Mouse (Mus musculus): ENCODE measurements around the gene Kazald1. TPM values are rescaled to one million over a fixed set of nuclear protein-coding genes. Genes with fewer than 3 reads are reported as not detected.
A peak's percentile ranks its signal among the peaks of the same experiment; 100 is the strongest.

Kazald1 gene
- polyA plus RNA-seq, 2 experiments: 0.15 to 0.29 TPM

DNA sequence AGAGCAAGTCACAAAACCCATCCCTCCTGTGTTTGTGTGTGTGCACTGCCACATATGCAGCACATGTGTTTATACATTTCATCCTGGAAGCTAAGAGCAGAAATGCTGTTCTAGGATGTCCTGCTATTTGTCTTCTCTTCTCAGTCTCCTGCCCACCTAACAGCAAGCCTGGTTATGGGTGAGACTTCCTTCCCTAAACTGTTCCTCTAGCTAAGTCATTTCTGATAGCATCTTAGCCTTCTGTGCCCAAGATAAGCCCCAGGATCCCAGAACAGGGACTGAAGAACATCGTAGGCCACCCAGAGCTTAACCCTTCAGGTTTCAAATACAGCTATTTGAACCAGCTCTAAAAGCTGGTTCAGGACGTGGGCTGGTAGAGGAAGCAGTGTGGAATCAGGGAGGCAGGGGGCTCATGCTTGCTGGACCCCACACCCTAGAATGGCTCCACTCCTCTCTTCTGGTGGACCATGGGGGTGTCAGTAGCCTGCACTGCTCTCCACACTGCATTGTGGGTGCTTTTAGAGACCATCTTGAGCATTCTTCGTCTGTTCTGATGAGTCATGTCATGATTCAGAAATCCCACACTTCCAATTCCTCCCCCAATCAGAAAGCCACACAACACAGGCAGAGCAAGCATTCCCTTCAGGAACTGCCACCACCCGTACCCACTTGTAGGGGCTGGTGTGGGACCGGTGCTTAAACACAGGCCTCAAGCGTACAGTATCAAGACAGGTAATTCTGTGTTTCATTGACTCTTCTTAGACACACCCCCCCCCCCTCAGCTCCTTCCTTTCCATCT, 19.9 kb upstream of the Kazald1 start:
- no peak overlapping the region for H3K9ac ChIP-seq (replicated peaks)
- no peak for ATAC-seq (ENCODE audit: insufficient read depth)
- H3K4me2 ChIP-seq (ENCODE audit: low read depth): no peak overlapping the region
- no peak overlapping the region for H3K4me3 ChIP-seq (ENCODE audit: insufficient read depth in 1 of 2, low read depth in 2 of 2, low read length in 2 of 2)
- TF ChIP-seq EP300 (IDR thresholded peaks at IDR 0.05; ENCODE audit: low read depth): no peak
- no peak for TF ChIP-seq CTCF (IDR thresholded peaks at IDR 0.05; ENCODE audit: low read depth)
- H3K27ac ChIP-seq: no peak overlapping the region
- H3K27me3 ChIP-seq (ENCODE audit: control insufficient read depth, insufficient read depth, low read length): no peaks in the 10 kb centered on the region
- no peak for DNase-seq (ENCODE audit: low read depth in 3 of 3, low spot score in 3 of 3)
- WGBS (ENCODE audit: insufficient replicate concordance): 42% methylated on average over 6 of the region's 6 CpGs
- peaks cover 15 to 22% of the 10 kb centered on the region in 2 experiments for H3K4me1 ChIP-seq (replicated peaks; ENCODE audit: control insufficient read depth in 2 of 2, insufficient read depth in 2 of 2, low read length in 1 of 2)
- no peaks in the 10 kb centered on the region for H3K9me3 ChIP-seq (ENCODE audit: control insufficient read depth, low read length)
- no peaks in the 10 kb centered on the region for H3K36me3 ChIP-seq (replicated peaks; ENCODE audit: control insufficient read depth, insufficient read depth, low read depth)

DNA sequence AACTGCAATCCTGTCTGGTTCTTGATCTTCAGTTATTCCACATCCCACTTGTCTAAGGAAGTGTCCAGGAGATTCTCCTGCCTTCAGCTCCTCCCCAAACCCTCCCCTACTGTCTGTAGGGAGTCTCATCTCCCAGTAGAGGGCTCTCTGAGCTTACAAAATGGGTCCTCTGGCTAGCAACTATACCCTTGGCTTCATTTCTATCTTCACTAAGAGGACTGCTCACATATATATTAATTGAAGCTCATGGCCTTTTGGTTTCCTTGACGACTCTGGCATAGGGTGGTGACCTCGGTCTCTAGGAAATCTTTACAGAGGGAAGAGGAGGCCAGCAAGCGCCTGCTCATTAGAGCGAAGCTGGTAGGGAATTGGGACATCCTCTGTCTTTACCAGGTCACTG, 18.7 kb upstream of the Kazald1 start:
- Histone ChIP-seq H3K4me1 (replicated peaks; ENCODE audit: control insufficient read depth in 2 of 2, insufficient read depth in 2 of 2, low read length in 1 of 2) (peaks cover 18 to 27% of the 10 kb centered on the region in 2 experiments), H3K36me3 (replicated peaks; ENCODE audit: control insufficient read depth, insufficient read depth, low read depth) (no peaks in the 10 kb centered on the region), H3K9me3 (ENCODE audit: control insufficient read depth, low read length) (no peaks in the 10 kb centered on the region), H3K4me2 (ENCODE audit: low read depth) (no peak overlapping the region), H3K27ac (no peak overlapping the region), H3K4me3 (ENCODE audit: insufficient read depth in 1 of 2, low read depth in 2 of 2, low read length in 2 of 2) (no peak overlapping the region), H3K27me3 (ENCODE audit: control insufficient read depth, insufficient read depth, low read length) (no peaks in the 10 kb centered on the region), H3K9ac (replicated peaks) (no peak overlapping the region)
- ATAC-seq (ENCODE audit: insufficient read depth) (no peak), DNase-seq (ENCODE audit: low read depth in 3 of 3, low spot score in 3 of 3) (no peak)
- 34% methylated on average over 4 of the region's 4 CpGs for WGBS (ENCODE audit: insufficient replicate concordance)
- TF ChIP-seq EP300 (IDR thresholded peaks at IDR 0.05; ENCODE audit: low read depth) (no peak), CTCF (IDR thresholded peaks at IDR 0.05; ENCODE audit: low read depth) (peak; percentile 72)

DNA sequence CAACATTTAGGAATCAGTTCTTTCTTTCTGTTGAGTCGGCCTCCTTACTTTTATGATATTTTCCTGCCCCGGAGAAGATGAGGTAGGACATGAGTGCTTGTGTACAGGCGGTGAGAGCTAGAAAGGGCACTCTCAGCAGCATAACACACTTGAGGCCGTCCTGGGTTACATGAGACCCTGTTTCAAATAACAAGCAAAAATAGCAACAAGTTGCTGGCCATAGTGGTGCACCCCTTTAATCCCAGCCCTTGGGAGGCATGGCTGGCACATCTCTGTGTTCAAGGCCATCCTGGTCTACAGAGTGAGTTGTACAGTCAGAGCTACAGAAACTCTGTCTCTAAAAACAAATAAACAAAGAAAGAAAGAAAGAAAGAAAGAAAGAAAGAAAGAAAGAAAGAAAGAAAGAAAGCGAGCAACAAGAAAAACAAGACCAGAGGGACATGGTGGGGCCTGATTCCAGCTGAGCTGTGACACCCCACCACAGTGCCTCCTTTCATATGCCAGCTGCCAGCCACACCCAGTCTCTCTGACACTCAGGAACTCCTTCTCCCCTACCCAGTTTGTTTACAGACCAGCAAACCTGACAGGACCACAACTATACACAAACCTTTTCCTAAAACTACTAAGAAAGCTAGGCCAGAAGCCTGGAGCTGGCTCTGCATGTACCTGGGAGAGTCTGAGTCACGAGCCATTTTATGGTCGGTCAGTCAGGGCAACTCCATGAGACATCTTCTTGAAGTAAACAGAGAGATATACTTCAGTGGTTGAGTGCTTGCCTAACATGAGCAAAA, 17.9 kb upstream of the Kazald1 start:
- Histone ChIP-seq H3K27ac (peak overlapping the region; percentile 70), H3K4me3 (ENCODE audit: insufficient read depth in 1 of 2, low read depth in 2 of 2, low read length in 2 of 2) (peak overlapping the region in 1 of 2 experiments; percentile 74; a peak in 2 of 4 replicates), H3K36me3 (replicated peaks; ENCODE audit: control insufficient read depth, insufficient read depth, low read depth) (no peaks in the 10 kb centered on the region), H3K27me3 (ENCODE audit: control insufficient read depth, insufficient read depth, low read length) (no peaks in the 10 kb centered on the region), H3K9me3 (ENCODE audit: control insufficient read depth, low read length) (no peaks in the 10 kb centered on the region), H3K4me1 (replicated peaks; ENCODE audit: control insufficient read depth in 2 of 2, insufficient read depth in 2 of 2, low read length in 1 of 2) (peaks cover 18 to 27% of the 10 kb centered on the region in 2 experiments), H3K4me2 (ENCODE audit: low read depth) (peak overlapping the region; percentile 92), H3K9ac (replicated peaks) (peak overlapping the region; percentile 20; the same call in 1 of the 2 replicates)
- 62% methylated on average over 7 of the region's 7 CpGs for WGBS (ENCODE audit: insufficient replicate concordance)
- TF ChIP-seq CTCF (IDR thresholded peaks at IDR 0.05; ENCODE audit: low read depth): no peak
- TF ChIP-seq EP300 (IDR thresholded peaks at IDR 0.05; ENCODE audit: low read depth): no peak
- ATAC-seq (ENCODE audit: insufficient read depth): no peak
- DNase-seq (ENCODE audit: low read depth in 3 of 3, low spot score in 3 of 3): no peak

DNA sequence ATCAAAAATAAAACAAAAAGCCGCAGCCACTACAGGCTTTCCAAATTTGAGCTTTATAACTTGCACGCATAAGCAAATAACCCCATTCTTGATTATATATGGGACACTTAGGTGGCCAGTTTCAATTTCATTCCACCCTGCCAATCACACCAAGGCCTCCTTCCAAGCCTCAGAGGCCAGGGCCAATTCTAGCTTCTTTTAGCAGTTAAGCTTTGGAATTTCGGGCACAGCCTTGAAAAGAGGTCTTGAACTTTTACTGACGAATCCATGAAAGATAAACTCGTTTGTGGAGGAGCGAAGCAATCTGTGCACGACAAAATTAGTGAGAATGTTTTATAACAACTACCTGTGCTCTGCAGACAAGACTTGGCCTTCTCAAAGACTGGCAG, 17.3 kb upstream of the Kazald1 start:
- H3K4me3 ChIP-seq (ENCODE audit: insufficient read depth in 1 of 2, low read depth in 2 of 2, low read length in 2 of 2): peak overlapping the region; percentile 74 to 78
- no peak for TF ChIP-seq EP300 (IDR thresholded peaks at IDR 0.05; ENCODE audit: low read depth)
- TF ChIP-seq CTCF (IDR thresholded peaks at IDR 0.05; ENCODE audit: low read depth): no peak

More for the DNA sequence above, 17.3 kb upstream of the Kazald1 start:
- peaks cover 18 to 27% of the 10 kb centered on the region in 2 experiments for H3K4me1 ChIP-seq (replicated peaks; ENCODE audit: control insufficient read depth in 2 of 2, insufficient read depth in 2 of 2, low read length in 1 of 2)
- 41% methylated on average over 7 of the region's 7 CpGs for WGBS (ENCODE audit: insufficient replicate concordance)
- DNase-seq (ENCODE audit: low read depth in 3 of 3, low spot score in 3 of 3) (no peak), ATAC-seq (ENCODE audit: insufficient read depth) (no peak)
- no peaks in the 10 kb centered on the region for H3K27me3 ChIP-seq (ENCODE audit: control insufficient read depth, insufficient read depth, low read length)
- peak overlapping the region; percentile 70 for H3K27ac ChIP-seq
- peak overlapping the region; percentile 88 for H3K9ac ChIP-seq (replicated peaks)
- H3K9me3 ChIP-seq (ENCODE audit: control insufficient read depth, low read length): no peaks in the 10 kb centered on the region
- H3K4me2 ChIP-seq (ENCODE audit: low read depth): peak overlapping the region; percentile 92
- no peaks in the 10 kb centered on the region for H3K36me3 ChIP-seq (replicated peaks; ENCODE audit: control insufficient read depth, insufficient read depth, low read depth)

All from liver, embryonic 14.5 days (tissue).